Comparison of ENCODE assay signal across 19 mouse cellular contexts in the genomic region with DNA sequence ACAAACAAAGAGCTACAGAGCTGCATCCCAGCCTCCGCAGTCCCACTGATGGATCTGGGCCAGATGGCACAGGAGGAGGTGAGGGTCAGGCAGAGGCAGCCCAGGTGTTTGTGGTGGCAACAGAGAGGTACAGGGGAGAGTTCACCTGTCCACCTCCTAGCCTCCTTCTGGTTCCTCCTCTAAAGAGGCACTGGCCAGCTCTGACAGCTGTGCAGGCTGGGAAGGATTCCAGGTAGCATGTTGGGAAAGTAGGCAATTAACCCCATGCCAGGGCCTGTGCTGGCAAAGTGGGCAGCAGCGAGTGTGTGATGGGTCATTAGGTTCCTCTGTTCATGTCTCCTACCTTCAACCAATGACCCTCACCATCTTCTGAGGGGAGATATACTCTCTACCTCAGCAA.
DNase-seq lines count a peak whose midpoint lies in the region; ATAC-seq and TF ChIP-seq lines count a peak whose summit lies in the region.
"Had no signal": no experiment of that assay in that cellular context is flagged by ENCODE, and none has a peak within 500 bp of the region (broad histone marks: within the 10 kb centered on the region; RNA-seq: fewer than 3 reads in every experiment).

No protein-coding gene starts in this region.

- H3K4me3 ChIP-seq in megakaryocyte, embryonic 14.5 days (replicated peaks): peak overlapping the region; percentile 28
- no peak overlapping the region for H3K4me3 ChIP-seq in cerebellum, adult 2 months (replicated peaks; ENCODE audit: insufficient read depth, low read depth, low read length)
- H3K4me3 ChIP-seq: embryonic facial prominence, embryonic 10.5 days; forebrain, embryonic 13.5 days; heart, embryonic 10.5 days; hindbrain, embryonic 12.5 days; intestine, embryonic 15.5 days had no signal

- H3K27me3 ChIP-seq in megakaryocyte, embryonic 14.5 days (replicated peaks): no peaks in the 10 kb centered on the region
- no peaks in the 10 kb centered on the region for H3K27me3 ChIP-seq in cerebellum, adult 2 months (ENCODE audit: control insufficient read depth, insufficient read depth, low read length)
- H3K27me3 ChIP-seq: forebrain, embryonic 13.5 days; hindbrain, embryonic 12.5 days; intestine, embryonic 15.5 days had no signal

- TF ChIP-seq CTCF in cerebellum, adult 2 months (IDR thresholded peaks at IDR 0.05; ENCODE audit: borderline replicate concordance, insufficient read depth, low read depth, low read length): no peak

- ATAC-seq in cerebellum, adult (ENCODE audit: insufficient number of reproducible peaks, low FRiP score, low TSS enrichment): no peak
- ATAC-seq in megakaryocyte, adult 5-6 weeks (ENCODE audit: poor library complexity, severe bottlenecking): no peak
- ATAC-seq: forebrain, embryonic 13.5 days; intestine, embryonic 15.5 days had no signal

- no peaks in the 10 kb centered on the region for H3K4me1 ChIP-seq in megakaryocyte, embryonic 14.5 days
- H3K4me1 ChIP-seq in cerebellum, adult 2 months (ENCODE audit: control insufficient read depth, insufficient read depth, low read length): peaks cover 9% of the 10 kb centered on the region
- H3K4me1 ChIP-seq: forebrain, embryonic 13.5 days; heart, embryonic 10.5 days; hindbrain, embryonic 12.5 days; intestine, embryonic 15.5 days had no signal

- DNase-seq in cerebellum, adult 11 months: peak; percentile 30
- DNase-seq in cerebellum, adult 2 months: peak; percentile 46 to 50
- DNase-seq in cerebellum, postnatal 14 days: peak; percentile 70 to 75
- DNase-seq in thymus, postnatal 10 days (ENCODE audit: low spot score in 2 of 2): no peak
- no peak for DNase-seq in lung, postnatal 10 days
- DNase-seq: adrenal gland, postnatal 36 days; gastrocnemius, postnatal 36 days; heart, adult 18-20 months; heart, postnatal 10 days; heart, postnatal 4 days; kidney, adult 18-20 months had no signal

- 30% methylated on average over 2 of the region's 2 CpGs for WGBS in cerebellum, adult 2 months

- no peak overlapping the region for H3K27ac ChIP-seq in cerebellum, adult 2 months (ENCODE audit: insufficient read depth, low read length)
- H3K27ac ChIP-seq: embryonic facial prominence, embryonic 10.5 days; forebrain, embryonic 13.5 days; heart, embryonic 10.5 days; hindbrain, embryonic 12.5 days; intestine, embryonic 15.5 days had no signal

- no peak for TF ChIP-seq POLR2A in cerebellum, adult 2 months (IDR thresholded peaks at IDR 0.05; ENCODE audit: borderline replicate concordance, insufficient read depth, low read length)

- peaks cover 9% of the 10 kb centered on the region; the same call in 1 of the 2 replicates for H3K9me3 ChIP-seq in megakaryocyte, embryonic 14.5 days
- H3K9me3 ChIP-seq: embryonic facial prominence, embryonic 10.5 days; heart, embryonic 10.5 days; hindbrain, embryonic 12.5 days; intestine, embryonic 15.5 days had no signal

- no peaks in the 10 kb centered on the region for H3K36me3 ChIP-seq in megakaryocyte, embryonic 14.5 days (replicated peaks; ENCODE audit: low read length)
- H3K36me3 ChIP-seq: embryonic facial prominence, embryonic 10.5 days; heart, embryonic 10.5 days; hindbrain, embryonic 12.5 days; intestine, embryonic 15.5 days had no signal

Comparison
In these comparisons a context has a peak if more than half of its experiments do, and no peak if none do; other contexts are left out.
1. DNase-seq: peak in cerebellum, adult 11 months (single experiment), cerebellum, adult 2 months (2 of 2) and cerebellum, postnatal 14 days (2 of 2); none in thymus, postnatal 10 days (0 of 2) and lung, postnatal 10 days (single experiment).